Mouse (Mus musculus) heart, embryonic 13.5 days (tissue): ENCODE results near the gene Foxo3. TPM values are rescaled to one million over a fixed set of nuclear protein-coding genes. Genes with fewer than 3 reads are reported as not detected.

Experiments
- ATAC-seq: fragments of 200-750 bp; cut with Nextera tagmentation; 2 replicates; pipeline ENCODE4 v1.8.0; 2017; ENCODE audit warnings: moderate TSS enrichment; ENCODE audit not compliant: insufficient number of reproducible peaks, low FRiP score, low TSS enrichment; ENCODE audit errors: extremely low read depth
- H3K27ac ChIP-seq: fragments of 300-500 bp; sonication (generic); replicated peaks from 2 replicates; pipeline ENCODE4 v1.5.1; 2015; ENCODE audit warnings: moderate library complexity, mild to moderate bottlenecking, inconsistent platforms
- H3K27me3 ChIP-seq: fragments of 300-500 bp; sonication (generic); replicated peaks from 2 replicates; pipeline ENCODE4 v1.6.1; 2015; ENCODE audit warnings: mild to moderate bottlenecking, inconsistent platforms
- H3K36me3 ChIP-seq: fragments of 300-500 bp; sonication (generic); 2 replicates; pipeline ENCODE4 v1.6.1; 2015; ENCODE audit warnings: mild to moderate bottlenecking, inconsistent platforms
- H3K4me1 ChIP-seq: fragments of 300-500 bp; sonication (generic); 2 replicates; pipeline ENCODE4 v1.6.1; 2015; ENCODE audit warnings: inconsistent platforms
- H3K4me2 ChIP-seq: fragments of 300-500 bp; sonication (generic); 2 replicates; pipeline ENCODE4 v1.6.1; 2015; ENCODE audit warnings: inconsistent platforms, mild to moderate bottlenecking, moderate library complexity
- H3K4me3 ChIP-seq: fragments of 300-500 bp; sonication (generic); 2 replicates; pipeline ENCODE4 v1.5.1; 2015; ENCODE audit warnings: moderate library complexity, mild to moderate bottlenecking, inconsistent platforms
- H3K9ac ChIP-seq: fragments of 300-500 bp; sonication (generic); 2 replicates; pipeline ENCODE4 v1.6.1; 2015; ENCODE audit warnings: inconsistent platforms, mild to moderate bottlenecking, moderate library complexity
- H3K9me3 ChIP-seq: fragments of 300-500 bp; sonication (generic); 2 replicates; pipeline ENCODE4 v1.6.1; 2016; ENCODE audit warnings: inconsistent platforms
- WGBS: fragments of 180-500 bp; shearing (Covaris S2); methylation state at CpG from one replicate; pipeline ENCODE4 v1.1.7; 2015; ENCODE audit warnings: mixed read lengths; 5-methylcytosine and 5-hydroxymethylcytosine counted together
- polyA plus RNA-seq: library from polyadenylated mRNA; unstranded; fragments of >200 nt; fragmentation: Nextera tagmentation; extraction: Ambion mirVana; gene quantifications from 2 replicates; pipeline ENCODE4 v1.2.1, GENCODE M21; 2015

The Foxo3 gene
- polyA plus RNA-seq, 1 experiment from 2014 or later = 4.4 TPM

DNA sequence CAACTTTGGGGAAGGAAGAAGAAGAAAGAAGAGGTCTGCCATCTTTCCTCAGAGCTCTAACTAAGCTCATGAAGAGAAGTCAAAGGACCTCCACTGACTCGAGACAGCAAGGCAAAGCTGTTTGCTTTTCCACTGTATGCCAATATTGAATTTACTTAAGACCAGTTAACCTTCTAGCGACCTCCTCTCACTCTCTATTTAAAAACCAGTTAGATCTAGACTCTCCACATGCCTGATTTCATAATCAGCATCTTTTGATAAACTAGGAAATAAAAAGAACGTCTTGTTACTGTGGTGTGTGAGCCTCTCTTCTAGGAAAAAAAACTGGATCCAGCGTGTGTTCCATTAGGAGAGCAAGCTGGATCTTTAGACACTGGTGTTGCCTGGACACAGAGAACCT, 28.4 kb downstream of the Foxo3 start:
- H3K4me2 ChIP-seq = peak overlapping the region; percentile 36
- H3K9ac ChIP-seq = no peak overlapping the region; the same call in 1 of the 2 replicates
- no peaks in the 10 kb centered on the region for H3K9me3 ChIP-seq
- H3K36me3 ChIP-seq = no peaks in the 10 kb centered on the region
- H3K27ac ChIP-seq = peak overlapping the region; percentile 62
- ATAC-seq = no peak
- H3K4me1 ChIP-seq = peaks cover 97% of the 10 kb centered on the region
- no peaks in the 10 kb centered on the region for H3K27me3 ChIP-seq
- H3K4me3 ChIP-seq = peak overlapping the region; percentile 6; the same call in 1 of the 2 replicates
- WGBS = 41% methylated on average over 4 of the region's 4 CpGs

DNA sequence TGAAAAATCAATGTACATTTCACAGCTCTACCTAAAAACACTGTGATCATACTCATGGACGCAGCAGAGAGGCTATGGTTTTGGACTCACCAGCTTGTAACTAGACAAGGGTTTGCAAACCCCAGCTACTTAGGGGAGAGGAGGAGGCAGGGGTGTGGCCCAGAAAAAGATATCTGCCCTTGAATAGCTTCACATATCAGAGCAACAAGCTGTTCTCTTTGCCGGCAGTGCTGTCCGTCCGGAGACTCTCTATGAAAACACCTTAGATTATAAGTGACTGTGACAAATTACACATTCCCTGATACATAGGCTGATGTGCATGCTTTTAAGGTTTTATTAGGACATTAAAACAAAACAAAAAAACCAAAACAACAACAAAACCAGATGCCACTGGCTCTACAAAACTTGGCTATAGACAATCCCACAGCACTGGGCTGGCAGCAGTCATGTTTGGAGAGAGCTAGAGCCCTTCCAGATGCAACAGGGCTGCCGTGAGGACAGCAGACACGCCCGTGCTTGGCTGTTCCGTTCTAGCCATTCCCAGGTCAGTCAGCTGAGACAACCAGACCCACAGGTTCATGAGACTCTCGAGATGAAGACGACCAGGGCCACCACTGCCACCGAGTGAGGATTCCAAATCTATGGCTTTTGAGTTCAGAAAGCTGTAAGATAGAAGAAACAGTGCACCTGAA, 29.3 kb downstream of the Foxo3 start:
- H3K27ac ChIP-seq = peak overlapping the region; percentile 62
- H3K36me3 ChIP-seq = no peaks in the 10 kb centered on the region
- H3K9me3 ChIP-seq = no peaks in the 10 kb centered on the region
- H3K9ac ChIP-seq = peak overlapping the region; percentile 38
- peak overlapping the region; percentile 6; the same call in 1 of the 2 replicates for H3K4me3 ChIP-seq
- 23% methylated on average over 11 of the region's 11 CpGs for WGBS
- H3K4me2 ChIP-seq = peak overlapping the region; percentile 36
- no peaks in the 10 kb centered on the region for H3K27me3 ChIP-seq
- no peak for ATAC-seq
- H3K4me1 ChIP-seq = peaks cover 91% of the 10 kb centered on the region

DNA sequence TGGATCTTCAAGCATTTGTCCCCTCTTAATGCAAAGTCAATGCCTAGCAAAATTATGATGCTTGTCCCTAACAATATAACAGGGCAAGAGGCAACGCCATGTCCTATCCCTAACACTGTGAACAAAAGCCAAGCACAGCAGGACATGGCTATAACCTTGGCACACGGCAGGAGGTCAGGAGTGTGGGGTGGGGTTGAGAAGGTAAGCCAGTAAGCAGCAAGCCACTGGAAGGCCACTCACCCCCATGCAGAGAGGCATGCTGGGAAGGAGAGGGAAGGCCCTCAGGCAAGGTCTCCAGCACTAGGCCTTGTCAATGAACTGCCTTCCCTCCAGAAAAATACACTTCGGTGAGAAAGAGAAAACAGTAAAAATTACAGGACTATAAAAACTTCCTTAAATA, 30.1 kb downstream of the Foxo3 start:
- no peaks in the 10 kb centered on the region for H3K9me3 ChIP-seq
- no peak for ATAC-seq
- no peak overlapping the region for H3K4me3 ChIP-seq
- H3K4me2 ChIP-seq = peak overlapping the region; percentile 36
- peaks cover 91% of the 10 kb centered on the region for H3K4me1 ChIP-seq
- no peaks in the 10 kb centered on the region for H3K27me3 ChIP-seq
- H3K36me3 ChIP-seq = no peaks in the 10 kb centered on the region
- 71% methylated on average over 3 of the region's 3 CpGs for WGBS
- 0 out of 2 replicates have a peak overlapping the region, but pooled peaks have one; percentile 35 for H3K9ac ChIP-seq
- H3K27ac ChIP-seq = 0 out of 2 replicates have a peak overlapping the region, but pooled peaks have one; percentile 25

DNA sequence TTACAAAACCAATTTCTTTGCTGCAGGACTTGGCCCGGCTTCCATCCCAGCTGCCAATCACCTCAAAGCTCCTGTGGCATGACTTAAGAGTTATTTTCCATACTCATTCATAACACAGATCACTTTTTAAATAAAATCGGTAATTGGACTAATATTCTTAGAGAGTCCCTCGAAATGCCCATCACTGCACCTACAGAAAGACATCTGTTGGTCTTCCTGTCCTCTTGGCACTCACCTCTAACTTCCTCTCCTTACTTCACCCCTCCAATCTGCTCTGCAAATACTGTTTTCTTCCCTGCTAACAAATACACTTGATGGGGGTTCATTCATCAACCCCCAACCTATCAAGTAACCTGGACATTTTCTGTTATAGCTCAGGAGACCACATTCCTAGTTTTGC, 30.9 kb downstream of the Foxo3 start:
- no peaks in the 10 kb centered on the region for H3K36me3 ChIP-seq
- H3K4me2 ChIP-seq = peak overlapping the region; percentile 14
- ATAC-seq = no peak
- WGBS = 89% methylated on average over 3 of the region's 3 CpGs
- H3K9ac ChIP-seq = no peak overlapping the region
- H3K4me3 ChIP-seq = no peak overlapping the region
- peaks cover 84% of the 10 kb centered on the region for H3K4me1 ChIP-seq
- H3K27ac ChIP-seq = no peak overlapping the region
- H3K9me3 ChIP-seq = no peaks in the 10 kb centered on the region
- no peaks in the 10 kb centered on the region for H3K27me3 ChIP-seq

DNA sequence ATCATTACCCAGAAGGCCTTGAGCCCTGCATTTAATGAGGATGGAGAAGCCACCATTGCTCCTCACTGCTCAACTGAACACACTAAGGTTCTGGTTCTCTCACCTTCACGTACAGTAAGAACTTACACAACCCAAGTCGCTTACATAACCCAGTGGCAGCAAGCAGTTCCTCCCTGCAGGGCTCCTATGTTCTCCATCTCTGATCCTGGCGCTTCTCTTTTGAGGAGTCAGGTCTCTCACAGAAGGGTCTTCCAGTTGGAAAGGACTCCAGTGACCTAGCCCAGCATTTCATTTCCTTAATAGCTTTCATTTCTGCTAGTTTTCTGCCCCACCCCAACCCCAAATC, 31.3 kb downstream of the Foxo3 start:
- Histone ChIP-seq H3K9me3 (no peaks in the 10 kb centered on the region), H3K27ac (peak overlapping the region; percentile 53; the same call in 1 of the 2 replicates), H3K9ac (no peak overlapping the region), H3K4me3 (no peak overlapping the region), H3K4me2 (peak overlapping the region; percentile 14), H3K36me3 (no peaks in the 10 kb centered on the region), H3K27me3 (no peaks in the 10 kb centered on the region), H3K4me1 (peaks cover 80% of the 10 kb centered on the region)
- no peak for ATAC-seq
- 81% methylated on average over 3 of the region's 3 CpGs for WGBS

DNA sequence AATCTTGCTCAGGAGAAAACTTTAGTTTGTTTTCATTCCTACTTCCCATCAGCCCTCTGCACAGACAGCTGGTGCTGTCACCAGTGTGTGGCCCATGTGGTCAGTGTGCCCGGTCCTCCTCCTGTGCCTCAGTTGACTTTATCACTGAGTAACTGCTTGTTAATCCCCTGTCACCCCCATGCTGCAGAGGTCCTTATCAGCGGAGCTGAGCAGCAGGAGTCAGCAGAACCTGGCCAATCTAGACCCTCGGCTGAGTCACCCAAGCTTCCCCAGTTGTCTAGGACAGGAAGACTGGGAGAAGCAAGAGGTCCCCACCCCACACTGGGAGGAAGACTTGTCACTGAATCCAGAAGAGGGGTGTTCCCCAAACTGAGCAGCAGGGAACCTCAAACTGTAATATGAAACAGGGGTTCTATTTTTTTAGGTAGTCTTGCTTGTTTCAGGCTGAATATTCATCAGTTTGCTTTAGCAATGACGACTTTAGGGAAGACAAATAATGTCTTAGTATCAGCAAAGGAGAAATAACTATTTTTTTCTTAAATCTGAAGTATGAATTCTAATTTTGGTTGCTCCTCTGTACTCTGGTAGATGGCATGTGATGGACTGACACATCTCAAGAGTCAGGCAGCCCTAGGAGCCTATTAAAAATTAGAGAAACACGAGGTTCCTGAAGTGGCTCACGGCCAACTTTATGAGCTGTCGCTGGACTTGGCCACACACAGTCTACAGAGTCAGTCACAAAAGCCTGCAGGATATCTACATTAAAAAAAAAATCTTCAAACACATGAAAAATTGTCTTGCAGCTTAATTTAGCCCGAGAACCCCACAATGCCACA, 31.9 kb downstream of the Foxo3 start:
- Histone ChIP-seq H3K4me1 (peaks cover 79% of the 10 kb centered on the region), H3K4me2 (peak overlapping the region; percentile 14), H3K27ac (peak overlapping the region; percentile 53; the same call in 1 of the 2 replicates), H3K27me3 (no peaks in the 10 kb centered on the region), H3K36me3 (no peaks in the 10 kb centered on the region), H3K4me3 (no peak overlapping the region), H3K9me3 (no peaks in the 10 kb centered on the region), H3K9ac (no peak overlapping the region)
- peak; percentile 56 for ATAC-seq
- WGBS = 38% methylated on average over 8 of the region's 8 CpGs

DNA sequence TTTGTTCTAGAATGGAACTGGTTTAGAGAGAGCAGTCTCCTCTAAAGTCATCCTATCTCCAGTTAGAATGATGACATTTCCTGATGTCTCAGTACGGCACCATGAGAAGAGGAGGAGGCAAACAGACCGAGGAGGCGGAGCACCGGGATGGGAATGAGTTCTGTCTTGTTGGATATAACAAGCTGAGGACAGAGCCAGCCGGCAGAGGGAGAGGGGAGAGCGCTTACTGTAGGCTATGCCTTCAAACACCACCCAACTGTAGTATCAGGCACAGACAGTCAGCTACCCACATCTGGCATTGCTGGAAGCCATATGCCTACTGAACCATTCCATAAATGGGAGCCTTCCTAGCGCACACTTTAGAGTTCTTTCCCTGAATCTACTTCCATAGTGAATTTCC, 32.6 kb downstream of the Foxo3 start:
- no peak overlapping the region for H3K9ac ChIP-seq
- H3K4me3 ChIP-seq = no peak overlapping the region
- peak overlapping the region; percentile 14; the same call in 1 of the 2 replicates for H3K4me2 ChIP-seq
- no peak for ATAC-seq
- no peaks in the 10 kb centered on the region for H3K9me3 ChIP-seq
- no peak overlapping the region for H3K27ac ChIP-seq
- no peaks in the 10 kb centered on the region for H3K36me3 ChIP-seq
- peaks cover 79% of the 10 kb centered on the region for H3K4me1 ChIP-seq
- 67% methylated on average over 7 of the region's 7 CpGs for WGBS
- H3K27me3 ChIP-seq = no peaks in the 10 kb centered on the region

DNA sequence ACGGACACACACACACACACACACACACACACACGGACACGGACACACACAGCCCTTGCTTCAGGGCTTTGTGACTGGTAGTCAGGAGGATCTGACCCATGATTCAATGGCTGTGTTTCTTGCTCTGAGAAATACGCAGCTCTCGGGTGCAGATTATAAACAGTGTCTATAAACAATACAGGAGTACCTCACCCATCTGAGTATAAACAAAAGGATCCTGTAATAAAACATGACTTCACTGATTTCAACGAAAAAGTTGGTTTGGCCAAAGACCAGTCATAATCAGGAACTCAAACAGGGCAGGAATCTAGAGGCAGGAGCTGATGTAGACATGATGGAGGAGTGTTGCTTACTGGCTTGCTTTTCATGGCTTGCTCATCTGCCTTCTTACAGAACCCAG, 34.1 kb downstream of the Foxo3 start:
- Histone ChIP-seq H3K9ac (no peak overlapping the region), H3K4me1 (peaks cover 77% of the 10 kb centered on the region), H3K4me2 (no peak overlapping the region), H3K9me3 (no peaks in the 10 kb centered on the region), H3K36me3 (no peaks in the 10 kb centered on the region), H3K27ac (no peak overlapping the region), H3K4me3 (no peak overlapping the region), H3K27me3 (no peaks in the 10 kb centered on the region)
- ATAC-seq = no peak
- WGBS = 92% methylated on average over 6 of the region's 6 CpGs

DNA sequence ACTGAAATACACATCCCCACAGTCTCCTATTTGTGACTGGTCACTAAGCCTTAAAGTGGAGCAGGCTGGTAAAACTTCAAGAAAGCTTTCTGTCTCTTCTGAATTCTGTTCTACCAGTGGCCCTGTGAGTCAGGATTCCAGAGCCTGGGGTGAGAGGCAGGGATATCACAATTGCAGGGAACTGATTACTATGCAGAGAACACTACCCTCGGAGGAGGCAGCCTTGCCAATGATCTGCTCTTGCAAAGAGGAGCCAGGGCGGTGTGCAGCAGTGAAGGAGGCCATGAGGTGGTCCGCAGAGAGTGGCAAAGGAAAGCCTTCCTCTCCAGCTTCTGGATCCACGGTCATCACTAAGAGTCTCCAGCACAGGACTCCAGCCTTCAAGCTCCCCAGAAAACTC, 34.8 kb downstream of the Foxo3 start:
- no peak overlapping the region for H3K27ac ChIP-seq
- no peaks in the 10 kb centered on the region for H3K9me3 ChIP-seq
- H3K36me3 ChIP-seq = no peaks in the 10 kb centered on the region
- H3K4me2 ChIP-seq = no peak overlapping the region
- H3K9ac ChIP-seq = no peak overlapping the region
- peaks cover 73% of the 10 kb centered on the region for H3K4me1 ChIP-seq
- no peaks in the 10 kb centered on the region for H3K27me3 ChIP-seq
- H3K4me3 ChIP-seq = no peak overlapping the region
- 66% methylated on average over 4 of the region's 4 CpGs for WGBS
- ATAC-seq = no peak

DNA sequence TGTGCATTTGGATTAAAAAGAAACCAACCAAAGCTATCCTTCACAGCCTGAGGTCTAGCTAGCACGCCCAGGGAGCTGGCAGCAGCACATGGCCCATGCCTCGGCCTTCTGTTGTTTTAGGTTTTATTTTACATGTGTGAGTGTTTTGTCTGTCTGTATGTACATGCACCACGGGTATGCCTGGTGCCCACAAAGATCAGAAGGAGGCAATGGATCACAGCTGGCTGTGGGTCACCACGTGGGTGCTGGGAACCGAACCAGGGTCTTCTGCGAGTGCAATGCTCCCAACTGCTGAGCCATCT, 36.8 kb downstream of the Foxo3 start:
- Histone ChIP-seq H3K27ac (no peak overlapping the region), H3K9ac (no peak overlapping the region), H3K27me3 (no peaks in the 10 kb centered on the region), H3K4me1 (peaks cover 62% of the 10 kb centered on the region), H3K4me3 (no peak overlapping the region), H3K4me2 (no peak overlapping the region), H3K9me3 (no peaks in the 10 kb centered on the region), H3K36me3 (no peaks in the 10 kb centered on the region)
- ATAC-seq = no peak
- WGBS = 89% methylated on average over 6 of the region's 6 CpGs

DNA sequence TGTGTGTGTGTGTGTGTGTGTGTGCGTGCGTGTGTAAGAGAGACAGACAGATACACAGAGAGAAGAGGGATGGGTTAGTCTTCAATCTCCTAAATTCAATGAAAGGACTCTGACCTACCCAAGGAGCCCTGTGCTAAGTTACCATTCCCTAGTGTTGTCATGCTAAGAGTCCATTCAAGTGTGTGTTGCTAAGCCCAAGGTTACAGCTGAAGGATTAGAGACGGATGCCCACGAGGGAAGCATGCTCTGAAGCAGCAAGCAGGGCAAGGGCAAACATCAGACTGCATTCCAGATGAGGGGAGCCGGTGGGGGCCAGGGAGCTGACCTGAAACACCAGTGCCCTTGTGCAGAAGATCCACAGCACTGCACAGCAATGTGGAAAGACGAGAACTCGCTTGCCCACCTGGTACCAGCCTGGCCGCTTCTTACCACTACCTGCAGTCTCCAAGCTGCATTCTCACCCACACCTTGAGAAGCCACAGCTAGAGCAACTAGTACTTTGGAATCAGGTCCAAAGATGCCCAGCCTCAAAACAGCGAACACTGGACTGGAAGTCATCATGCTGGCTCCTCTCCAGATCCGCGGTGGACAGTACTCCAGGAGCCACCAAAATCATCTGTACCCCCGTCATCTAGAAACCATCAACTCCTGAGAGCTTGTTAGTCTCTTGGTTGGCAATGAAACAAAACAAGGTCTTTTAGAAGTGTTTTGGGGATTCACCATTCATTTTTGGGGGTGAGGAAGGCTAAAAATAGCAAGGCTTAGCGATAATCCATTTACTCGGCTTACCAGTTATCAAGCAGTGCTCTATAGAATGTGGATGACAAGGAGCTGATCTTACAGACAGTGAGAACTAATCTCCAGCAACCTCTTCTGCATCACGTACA, 37.4 kb downstream of the Foxo3 start:
- WGBS = 74% methylated on average over 15 of the region's 15 CpGs
- H3K9ac ChIP-seq = no peak overlapping the region
- H3K4me2 ChIP-seq = no peak overlapping the region
- peaks cover 58% of the 10 kb centered on the region for H3K4me1 ChIP-seq
- no peak for ATAC-seq
- peaks cover 1% of the 10 kb centered on the region; the same call in 1 of the 2 replicates for H3K36me3 ChIP-seq
- no peaks in the 10 kb centered on the region for H3K27me3 ChIP-seq
- H3K9me3 ChIP-seq = no peaks in the 10 kb centered on the region
- peak overlapping the region; percentile 31; the same call in 1 of the 2 replicates for H3K27ac ChIP-seq
- no peak overlapping the region for H3K4me3 ChIP-seq
